Mouse (Mus musculus) lung, embryonic 14.5 days (tissue): ENCODE measurements around the gene Svop. TPM values are rescaled to one million over a fixed set of nuclear protein-coding genes. Genes with fewer than 3 reads are reported as not detected.

Experiments used
- ATAC-seq: fragments of 200-750 bp; cut with Nextera tagmentation; 2 replicates; pipeline ENCODE4 v1.8.0; 2017; ENCODE audit warnings: mild to moderate bottlenecking, moderate TSS enrichment, moderate library complexity; ENCODE audit not compliant: insufficient read depth
- DNase-seq: peaks from one replicate; pipeline ENCODE4 v3.0.0-alpha.2; 2015
- H3K27ac ChIP-seq: fragments of 300-500 bp; sonication (generic); 2 replicates; pipeline ENCODE4 v1.5.1; 2014; ENCODE audit warnings: low read depth, mild to moderate bottlenecking, moderate library complexity
- H3K27me3 ChIP-seq: fragments of 300-500 bp; sonication (generic); 2 replicates; pipeline ENCODE4 v1.6.1; 2014; ENCODE audit warnings: low read length, control low read depth; ENCODE audit not compliant: insufficient read depth
- H3K36me3 ChIP-seq: fragments of 300-500 bp; sonication (generic); 2 replicates; pipeline ENCODE4 v1.6.1; 2014; ENCODE audit warnings: control low read depth; ENCODE audit not compliant: insufficient read depth
- H3K4me1 ChIP-seq: fragments of 300-500 bp; sonication (generic); 2 replicates; pipeline ENCODE4 v1.6.1; 2014; ENCODE audit warnings: antibody characterized with exemption, control low read depth; ENCODE audit not compliant: insufficient read depth
- H3K4me2 ChIP-seq: fragments of 300-500 bp; sonication (generic); 2 replicates; pipeline ENCODE4 v1.6.1; 2014; ENCODE audit warnings: mild to moderate bottlenecking
- H3K4me3 ChIP-seq: fragments of 300-500 bp; sonication (generic); 2 replicates; pipeline ENCODE4 v1.5.1; 2014; ENCODE audit warnings: low read depth, low read length
- H3K9ac ChIP-seq: fragments of 300-500 bp; sonication (generic); 2 replicates; pipeline ENCODE4 v1.6.1; 2014
- H3K9me3 ChIP-seq: fragments of 300-500 bp; sonication (generic); 2 replicates; pipeline ENCODE4 v1.6.1; 2016; ENCODE audit warnings: low read depth, low read length, control low read depth
- CTCF ChIP-seq: IDR thresholded peaks from 2 replicates; pipeline ENCODE4 v1.5.1; 2016; ENCODE audit warnings: antibody characterized with exemption, low read depth
- WGBS: fragments of 180-500 bp; shearing (Covaris S2); extraction: QIAGEN DNeasy Blood & Tissue Kit; methylation state at CpG from one replicate; pipeline ENCODE4 v1.1.7; 2014; 5-methylcytosine and 5-hydroxymethylcytosine counted together
- polyA plus RNA-seq: library from polyadenylated mRNA; unstranded; fragments of >200 nt; fragmentation: Nextera tagmentation; extraction: Ambion mirVana; gene quantifications from 2 replicates; pipeline ENCODE4 v1.2.1, GENCODE M21; 2014

The Svop gene
- polyA plus RNA-seq, 1 experiment from 2014 or later, result 0.22 TPM

DNA sequence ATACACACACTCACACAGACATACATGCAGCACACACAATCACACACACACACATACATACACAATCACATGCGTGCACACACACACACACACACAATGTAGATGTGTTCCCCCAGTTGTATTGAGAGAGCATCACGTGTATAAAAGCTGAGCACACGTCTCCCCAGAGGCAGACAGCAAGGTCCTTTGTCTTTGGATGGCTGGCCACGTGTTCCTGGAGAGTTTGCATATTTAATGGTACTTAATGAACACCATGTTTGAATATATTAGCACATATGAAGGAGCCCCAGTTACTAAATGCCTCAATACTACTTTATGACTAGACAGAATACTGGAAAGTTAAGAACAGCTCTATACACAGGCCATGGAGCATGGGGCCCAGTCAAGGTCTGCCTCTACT is 27.4 kb downstream of the Svop start:
- Histone ChIP-seq H3K27me3 (no peaks in the 10 kb centered on the region), H3K4me1 (no peaks in the 10 kb centered on the region), H3K27ac (no peak overlapping the region), H3K4me3 (no peak overlapping the region), H3K9me3 (no peaks in the 10 kb centered on the region), H3K9ac (no peak overlapping the region), H3K36me3 (no peaks in the 10 kb centered on the region), H3K4me2 (no peak overlapping the region)
- TF ChIP-seq CTCF, result no peak
- WGBS, result 68% methylated on average over 4 of the region's 4 CpGs
- ATAC-seq (no peak), DNase-seq (no peak)

DNA sequence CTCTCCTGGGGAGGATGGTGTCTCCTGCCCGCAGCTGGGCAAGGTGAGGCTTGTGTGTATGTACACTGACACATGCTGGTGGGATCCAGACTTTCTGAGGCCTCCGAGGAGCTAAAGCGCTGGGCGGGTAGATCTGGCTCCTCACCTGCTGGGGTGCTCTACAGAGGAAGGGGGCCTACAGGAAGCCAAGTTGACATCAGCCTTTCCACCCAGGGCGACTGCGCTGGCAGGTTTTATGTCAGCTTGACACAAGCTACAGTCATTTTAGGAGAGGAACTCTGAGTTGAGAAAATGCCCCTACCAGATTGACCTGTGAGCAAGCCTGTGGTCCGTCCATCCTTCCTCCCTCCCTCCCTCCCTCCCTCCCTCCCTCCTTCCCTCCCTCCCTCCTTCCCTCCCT is 29.7 kb downstream of the Svop start:
- H3K27ac ChIP-seq, result no peak overlapping the region
- no peaks in the 10 kb centered on the region for H3K27me3 ChIP-seq
- 31% methylated on average over 7 of the region's 7 CpGs for WGBS
- DNase-seq, result no peak
- TF ChIP-seq CTCF, result no peak
- no peaks in the 10 kb centered on the region for H3K36me3 ChIP-seq
- H3K4me2 ChIP-seq, result no peak overlapping the region
- ATAC-seq, result no peak
- no peaks in the 10 kb centered on the region for H3K9me3 ChIP-seq
- H3K9ac ChIP-seq, result no peak overlapping the region
- H3K4me3 ChIP-seq, result no peak overlapping the region
- no peaks in the 10 kb centered on the region for H3K4me1 ChIP-seq

DNA sequence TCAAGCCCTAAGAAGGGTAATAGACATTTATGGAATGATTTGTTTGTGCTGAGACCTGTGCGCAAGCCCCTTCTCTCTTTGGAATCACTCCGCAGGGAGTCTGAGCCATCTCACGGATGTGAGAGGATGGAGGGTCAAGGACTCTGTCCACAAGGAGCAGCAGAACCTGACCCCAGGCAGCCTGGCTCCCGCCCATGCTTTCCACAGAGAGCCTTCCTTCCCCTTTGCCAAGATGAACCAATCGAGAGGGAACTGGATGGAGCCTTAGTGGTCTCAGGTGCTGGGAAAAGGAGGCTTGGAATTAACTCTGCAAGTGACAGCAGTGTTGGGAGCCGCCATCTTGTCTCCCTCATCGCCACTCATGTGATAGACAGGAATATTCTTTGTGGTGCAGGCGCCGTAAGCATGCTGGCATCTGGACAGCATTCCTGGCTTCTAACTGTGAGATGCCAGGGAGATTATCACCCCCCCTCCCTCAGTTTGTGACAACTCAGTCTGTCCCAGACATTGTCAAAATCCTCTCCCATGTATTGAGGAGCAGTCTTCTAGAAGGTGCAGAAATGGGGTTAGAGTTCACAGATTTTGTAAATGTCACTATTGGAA is 34.1 kb downstream of the Svop start:
- WGBS, result 70% methylated on average over 9 of the region's 9 CpGs
- no peaks in the 10 kb centered on the region for H3K9me3 ChIP-seq
- no peaks in the 10 kb centered on the region for H3K36me3 ChIP-seq
- DNase-seq, result no peak
- H3K27ac ChIP-seq, result no peak overlapping the region
- no peak for ATAC-seq
- H3K4me1 ChIP-seq, result 0 out of 2 replicates have a peak, but pooled peaks cover 3% of the 10 kb centered on the region
- TF ChIP-seq CTCF, result no peak
- no peak overlapping the region for H3K4me2 ChIP-seq
- no peaks in the 10 kb centered on the region for H3K27me3 ChIP-seq
- H3K9ac ChIP-seq, result no peak overlapping the region
- no peak overlapping the region for H3K4me3 ChIP-seq

DNA sequence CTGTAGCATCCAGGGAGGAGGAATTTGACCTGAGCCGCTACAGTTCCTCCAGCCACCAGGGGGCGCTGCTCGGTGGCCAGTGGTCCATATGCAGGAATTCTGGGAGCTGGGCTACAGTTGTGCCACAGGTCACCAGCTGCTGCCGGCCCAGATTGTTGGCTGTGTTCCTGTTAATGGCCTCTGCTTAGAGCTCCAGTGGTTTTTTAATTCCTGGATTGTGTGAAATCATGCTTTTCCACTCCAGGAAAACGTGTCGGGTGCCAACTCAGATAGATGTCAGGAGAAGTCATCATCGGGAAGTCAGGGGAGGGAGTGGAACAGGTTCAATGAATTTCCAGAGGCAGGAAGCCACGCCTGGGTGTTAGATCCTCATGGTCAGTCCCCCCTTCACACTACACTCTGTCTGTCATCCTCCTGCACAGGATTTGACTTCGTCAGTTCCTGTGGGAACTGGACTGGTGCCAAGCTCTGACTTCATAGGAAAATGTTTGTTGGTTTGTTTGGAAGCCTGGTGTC is 39.1 kb downstream of the Svop start:
- TF ChIP-seq CTCF, result peak; percentile 92
- 0 out of 2 replicates have a peak, but pooled peaks cover 3% of the 10 kb centered on the region for H3K4me1 ChIP-seq
- DNase-seq (peak; percentile 84), ATAC-seq (0 out of 2 replicates have a peak, but pooled peaks have one; percentile 58)
- no peak overlapping the region for H3K27ac ChIP-seq
- no peaks in the 10 kb centered on the region for H3K36me3 ChIP-seq
- no peaks in the 10 kb centered on the region for H3K9me3 ChIP-seq
- WGBS, result 13% methylated on average over 9 of the region's 9 CpGs
- H3K9ac ChIP-seq, result 0 out of 2 replicates have a peak overlapping the region, but pooled peaks have one; percentile 10
- H3K27me3 ChIP-seq, result no peaks in the 10 kb centered on the region
- H3K4me2 ChIP-seq, result peak overlapping the region; percentile 41; the same call in 1 of the 2 replicates
- H3K4me3 ChIP-seq, result no peak overlapping the region

DNA sequence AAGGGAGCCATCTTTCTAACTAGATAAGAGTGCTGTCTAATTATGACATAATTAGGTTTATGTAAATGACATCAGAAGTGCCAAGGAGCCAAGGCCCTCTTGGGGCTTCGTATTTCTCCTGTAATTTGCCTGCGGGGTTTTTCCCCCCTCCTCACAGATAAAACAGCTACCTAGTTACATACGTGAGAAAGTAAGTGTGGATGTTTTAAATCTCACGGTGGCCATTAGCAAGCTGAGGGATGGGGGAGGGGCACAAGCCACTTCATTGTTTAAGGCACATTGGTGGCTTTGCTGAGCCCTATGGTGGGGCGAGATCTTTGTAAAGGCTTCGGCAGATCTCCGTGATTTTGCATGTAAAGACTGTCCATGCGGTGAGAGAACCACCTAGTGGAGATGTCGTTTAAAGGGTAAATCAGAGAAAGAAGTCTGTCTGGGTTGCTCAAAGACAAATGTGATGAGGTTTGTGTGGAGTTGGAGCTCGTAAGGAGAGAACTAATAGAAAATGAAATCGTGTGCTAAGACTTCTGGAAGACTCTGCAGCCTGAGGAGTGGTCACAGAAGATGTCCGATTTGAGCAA is 42.5 kb downstream of the Svop start:
- H3K27me3 ChIP-seq, result no peaks in the 10 kb centered on the region
- ATAC-seq, result no peak
- H3K36me3 ChIP-seq, result no peaks in the 10 kb centered on the region
- H3K4me3 ChIP-seq, result no peak overlapping the region
- 0 out of 2 replicates have a peak, but pooled peaks cover 3% of the 10 kb centered on the region for H3K4me1 ChIP-seq
- WGBS, result 51% methylated on average over 12 of the region's 12 CpGs
- H3K4me2 ChIP-seq, result no peak overlapping the region
- H3K27ac ChIP-seq, result no peak overlapping the region
- 0 out of 2 replicates have a peak, but pooled peaks have one; percentile 11 for TF ChIP-seq CTCF
- no peaks in the 10 kb centered on the region for H3K9me3 ChIP-seq
- no peak for DNase-seq
- no peak overlapping the region for H3K9ac ChIP-seq

DNA sequence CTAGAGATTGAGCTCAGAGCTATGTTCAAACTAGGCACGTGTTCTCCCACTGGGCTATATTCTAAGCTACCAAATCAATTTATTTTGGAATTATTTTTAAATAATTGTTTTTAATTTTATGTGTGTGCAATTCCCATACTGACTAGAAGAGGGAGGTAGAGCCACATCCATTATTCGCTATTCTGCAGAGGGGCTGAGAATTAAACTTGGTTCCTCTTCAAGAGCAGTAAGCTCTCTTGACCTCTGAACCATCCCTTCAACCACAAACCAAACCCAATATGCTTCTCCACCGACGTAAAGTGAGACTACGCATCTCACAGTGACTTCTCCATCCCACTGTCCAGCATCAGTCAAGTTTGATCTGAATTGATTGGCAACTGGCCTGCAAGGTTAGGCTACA is 44.2 kb downstream of the Svop start:
- TF ChIP-seq CTCF, result no peak
- Histone ChIP-seq H3K4me1 (no peaks in the 10 kb centered on the region), H3K9me3 (no peaks in the 10 kb centered on the region), H3K9ac (no peak overlapping the region), H3K4me3 (no peak overlapping the region), H3K36me3 (no peaks in the 10 kb centered on the region), H3K4me2 (no peak overlapping the region), H3K27ac (no peak overlapping the region), H3K27me3 (no peaks in the 10 kb centered on the region)
- WGBS, result 80% methylated on average over 5 of the region's 5 CpGs
- DNase-seq (no peak), ATAC-seq (no peak)

DNA sequence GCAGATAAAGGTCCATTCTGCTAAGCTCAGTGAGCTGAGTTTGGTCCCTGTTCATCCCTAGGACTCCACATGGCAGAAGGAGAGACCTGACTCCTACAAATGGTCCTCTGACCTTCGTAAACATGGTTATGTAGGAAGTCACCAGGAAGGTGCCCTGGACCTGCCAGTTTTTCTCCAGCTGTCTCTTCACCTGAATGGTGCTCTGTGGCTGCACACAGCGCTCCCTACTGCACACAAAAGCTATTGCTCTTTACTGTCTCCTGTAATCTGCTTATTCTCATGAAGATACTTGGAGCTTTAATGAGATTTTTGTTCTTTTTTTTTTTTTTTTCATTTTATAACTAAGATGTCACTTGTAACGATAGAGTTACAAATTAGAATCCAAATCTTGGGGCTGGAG is 44.8 kb downstream of the Svop start:
- no peaks in the 10 kb centered on the region for H3K36me3 ChIP-seq
- H3K4me2 ChIP-seq, result no peak overlapping the region
- no peaks in the 10 kb centered on the region for H3K9me3 ChIP-seq
- WGBS, result 48% methylated on average over 3 of the region's 3 CpGs
- no peak overlapping the region for H3K9ac ChIP-seq
- H3K4me3 ChIP-seq, result no peak overlapping the region
- no peak for ATAC-seq
- no peaks in the 10 kb centered on the region for H3K4me1 ChIP-seq
- TF ChIP-seq CTCF, result 0 out of 2 replicates have a peak, but pooled peaks have one; percentile 11
- no peak overlapping the region for H3K27ac ChIP-seq
- H3K27me3 ChIP-seq, result no peaks in the 10 kb centered on the region
- DNase-seq, result no peak
